Mouse (Mus musculus) CH12.LX (cell line): ENCODE results near the gene Adss. TPM values are rescaled to one million over a fixed set of nuclear protein-coding genes. Genes with fewer than 3 reads are reported as not detected.

ENCODE experiments used
- DNase-seq: peaks from one replicate; pipeline ENCODE4 v3.0.0-alpha.2; 2013; ENCODE audit errors: extremely low read depth
- H3K27ac ChIP-seq: 2 replicates; pipeline ENCODE4 v1.5.1; 2012; ENCODE audit warnings: low read depth, mild to moderate bottlenecking, control low read depth, moderate library complexity; ENCODE audit not compliant: insufficient read depth
- H3K27me3 ChIP-seq: replicated peaks from 2 replicates; pipeline ENCODE3; 2012; ENCODE audit warnings: inconsistent platforms
- H3K36me3 ChIP-seq, 2 experiments: replicated peaks in 1 of 2; 2 replicates each; pipeline versions ENCODE3 to v1.6.1; 2012; ENCODE audit warnings: inconsistent platforms in 1 of 2, low read length in 1 of 2, mild to moderate bottlenecking in 1 of 2, mixed read lengths in 1 of 2, moderate library complexity in 1 of 2; ENCODE audit not compliant: control insufficient read depth in 1 of 2, insufficient read depth in 1 of 2
- H3K4me1 ChIP-seq, 2 experiments: 2 replicates each; pipeline ENCODE4 v1.6.1; 2012; ENCODE audit warnings: inconsistent platforms in 1 of 2, moderate library complexity in 1 of 2; ENCODE audit not compliant: insufficient read depth in 2 of 2, control insufficient read depth in 1 of 2
- H3K4me2 ChIP-seq: 2 replicates; pipeline ENCODE4 v1.6.1; 2012; ENCODE audit warnings: low read depth, mild to moderate bottlenecking, control low read depth; ENCODE audit not compliant: poor library complexity, insufficient read depth, severe bottlenecking
- H3K4me3 ChIP-seq, 3 experiments: fragments of 150-350 bp in 1 of 3; sonication (generic) in 1 of 3; replicated peaks in 1 of 3; 2 replicates each; pipeline versions ENCODE3 to v1.5.1; 2011 to 2012; ENCODE audit warnings: low read depth in 2 of 3, low read length in 2 of 3, mild to moderate bottlenecking in 2 of 3, moderate library complexity in 2 of 3, control low read depth in 1 of 3, improper control_type of control experiment in 1 of 3, inconsistent platforms in 1 of 3, mixed read lengths in 1 of 3; ENCODE audit not compliant: poor library complexity in 1 of 3
- H3K79me2 ChIP-seq: replicated peaks from 2 replicates; pipeline ENCODE4 v1.6.1; 2012; ENCODE audit warnings: mild to moderate bottlenecking, moderate library complexity; ENCODE audit not compliant: control insufficient read depth, poor library complexity, insufficient read depth, severe bottlenecking; ENCODE audit errors: extremely low read depth
- H3K9ac ChIP-seq: 2 replicates; pipeline ENCODE4 v1.6.1; 2012; ENCODE audit warnings: low read depth, mild to moderate bottlenecking, control low read depth, moderate library complexity; ENCODE audit not compliant: insufficient read depth
- H3K9me3 ChIP-seq: replicated peaks from 2 replicates; pipeline ENCODE3; 2012; ENCODE audit warnings: low read length, inconsistent platforms, mixed read lengths
- CHD1 ChIP-seq: IDR thresholded peaks from 2 replicates; pipeline ENCODE4 v1.6.1; 2012; ENCODE audit warnings: low read depth, low read length, improper control_type of control experiment, inconsistent platforms
- ELF1 ChIP-seq: IDR thresholded peaks from 2 replicates; pipeline ENCODE4 v1.6.1; 2014; ENCODE audit warnings: low read depth, mild to moderate bottlenecking, inconsistent platforms, low read length, improper control_type of control experiment
- ETS1 ChIP-seq: conservative IDR thresholded peaks from 2 replicates; pipeline ENCODE4 v1.6.1; 2012; ENCODE audit warnings: low read depth, mild to moderate bottlenecking, inconsistent platforms, low read length, improper control_type of control experiment, moderate library complexity
- GABPA ChIP-seq: IDR thresholded peaks from 2 replicates; pipeline ENCODE4 v1.6.1; 2012; ENCODE audit warnings: low read depth, low read length, improper control_type of control experiment, inconsistent platforms; ENCODE audit not compliant: insufficient replicate concordance
- HCFC1 ChIP-seq: IDR thresholded peaks from 2 replicates; pipeline ENCODE4 v1.6.1; 2012; ENCODE audit warnings: low read depth, mild to moderate bottlenecking, inconsistent platforms, low read length, improper control_type of control experiment
- JUN ChIP-seq: IDR thresholded peaks from 2 replicates; pipeline ENCODE4 v1.6.1; 2011; ENCODE audit warnings: low read depth, mild to moderate bottlenecking, low read length, improper control_type of control experiment, moderate library complexity; ENCODE audit not compliant: insufficient read depth
- KAT2A ChIP-seq: IDR thresholded peaks from 2 replicates; pipeline ENCODE4 v1.6.1; 2012; ENCODE audit warnings: low read length, improper control_type of control experiment, inconsistent platforms; ENCODE audit not compliant: insufficient replicate concordance
- MAFK ChIP-seq: IDR thresholded peaks from 2 replicates; pipeline ENCODE4 v1.6.1; 2011; ENCODE audit warnings: low read length, improper control_type of control experiment; ENCODE audit not compliant: insufficient replicate concordance
- MAX ChIP-seq: IDR thresholded peaks from 2 replicates; pipeline ENCODE4 v1.6.1; 2011; ENCODE audit warnings: low read length, improper control_type of control experiment
- MAZ ChIP-seq: IDR thresholded peaks from 2 replicates; pipeline ENCODE4 v1.6.1; 2012; ENCODE audit warnings: low read depth, mild to moderate bottlenecking, inconsistent platforms, low read length, improper control_type of control experiment, moderate library complexity
- MXI1 ChIP-seq: IDR thresholded peaks from 2 replicates; pipeline ENCODE4 v1.6.1; 2011; ENCODE audit warnings: mild to moderate bottlenecking, low read depth, low read length, improper control_type of control experiment
- MYC ChIP-seq: IDR thresholded peaks from 2 replicates; pipeline ENCODE4 v1.6.1; 2011; ENCODE audit warnings: low read depth, mild to moderate bottlenecking, improper control_type of control experiment, low read length
- NELFE ChIP-seq: IDR thresholded peaks from 2 replicates; pipeline ENCODE4 v1.6.1; 2011; ENCODE audit warnings: low read depth, low read length, improper control_type of control experiment
- PAX5 ChIP-seq: IDR thresholded peaks from 2 replicates; pipeline ENCODE4 v1.6.1; 2012; ENCODE audit warnings: low read length, inconsistent platforms, mixed read lengths
- POLR2AphosphoS2 ChIP-seq: IDR thresholded peaks from 2 replicates; pipeline ENCODE4 v1.6.1; 2011; ENCODE audit warnings: low read depth, low read length, improper control_type of control experiment
- RCOR1 ChIP-seq: conservative IDR thresholded peaks from 2 replicates; pipeline ENCODE4 v1.6.1; 2012; ENCODE audit warnings: low read depth, mild to moderate bottlenecking, inconsistent platforms, low read length, improper control_type of control experiment
- SMC3 ChIP-seq: IDR thresholded peaks from 2 replicates; pipeline ENCODE4 v1.6.1; 2011; ENCODE audit warnings: low read depth, low read length, improper control_type of control experiment
- UBTF ChIP-seq: IDR thresholded peaks from 2 replicates; pipeline ENCODE4 v1.6.1; 2012; ENCODE audit warnings: low read depth, mild to moderate bottlenecking, inconsistent platforms, low read length, improper control_type of control experiment, moderate library complexity
- USF1 ChIP-seq: IDR thresholded peaks from 2 replicates; pipeline ENCODE4 v1.6.1; 2014; ENCODE audit warnings: low read depth, mild to moderate bottlenecking, inconsistent platforms, low read length, improper control_type of control experiment
- USF2 ChIP-seq: conservative IDR thresholded peaks from 2 replicates; pipeline ENCODE4 v1.6.1; 2011; ENCODE audit warnings: low read depth, low read length, improper control_type of control experiment
- ZC3H11A ChIP-seq: IDR thresholded peaks from 2 replicates; pipeline ENCODE4 v1.6.1; 2012; ENCODE audit warnings: low read depth, mild to moderate bottlenecking, inconsistent platforms, low read length, improper control_type of control experiment
- ZKSCAN1 ChIP-seq: IDR thresholded peaks from 2 replicates; pipeline ENCODE4 v1.6.1; 2012; ENCODE audit warnings: low read depth, inconsistent platforms, low read length, improper control_type of control experiment, borderline replicate concordance
- ZNF384 ChIP-seq: IDR thresholded peaks from 2 replicates; pipeline ENCODE4 v1.6.1; 2012; ENCODE audit warnings: low read depth, low read length, improper control_type of control experiment, inconsistent platforms
- dilution Hi-C: fragments of 300-500 bp; cut with MboI; formaldehyde crosslinking; loops from 2 replicates; pipeline ENCODE4 v1.14.3; 2020; ENCODE audit warnings: low sequenced_read_pairs; ENCODE audit not compliant: extremely low pct_unique_long_range_greater_than_20kb, extremely low pct_ligation_motif_present
- in situ Hi-C: fragments of 300-500 bp; cut with MboI; formaldehyde crosslinking; loops from 3 replicates; pipeline ENCODE4 v1.14.3; 2019; ENCODE audit warnings: low sequenced_read_pairs, low pct_ligation_motif_present, low pct_unique_long_range_greater_than_20kb, mixed read lengths
- polyA plus RNA-seq: library from polyadenylated mRNA; unstranded; fragments of >175 nt; gene quantifications from 2 replicates; pipeline ENCODE4 v1.2.1, GENCODE M21; 2012; ENCODE audit warnings: low read depth; ENCODE audit not compliant: insufficient read length
- total RNA-seq, 2 experiments: library from RNA; depleted of rRNA; stranded (reverse); fragments of 300-350 nt in 1 of 2; fragments of >200 nt in 1 of 2; gene quantifications; 2 replicates each; pipeline ENCODE4 v1.2.3; 2012 to 2014

Gene Adss
- total and polyA plus RNA-seq, 3 experiments = 45.2 to 105 (median 95.5) TPM

DNA sequence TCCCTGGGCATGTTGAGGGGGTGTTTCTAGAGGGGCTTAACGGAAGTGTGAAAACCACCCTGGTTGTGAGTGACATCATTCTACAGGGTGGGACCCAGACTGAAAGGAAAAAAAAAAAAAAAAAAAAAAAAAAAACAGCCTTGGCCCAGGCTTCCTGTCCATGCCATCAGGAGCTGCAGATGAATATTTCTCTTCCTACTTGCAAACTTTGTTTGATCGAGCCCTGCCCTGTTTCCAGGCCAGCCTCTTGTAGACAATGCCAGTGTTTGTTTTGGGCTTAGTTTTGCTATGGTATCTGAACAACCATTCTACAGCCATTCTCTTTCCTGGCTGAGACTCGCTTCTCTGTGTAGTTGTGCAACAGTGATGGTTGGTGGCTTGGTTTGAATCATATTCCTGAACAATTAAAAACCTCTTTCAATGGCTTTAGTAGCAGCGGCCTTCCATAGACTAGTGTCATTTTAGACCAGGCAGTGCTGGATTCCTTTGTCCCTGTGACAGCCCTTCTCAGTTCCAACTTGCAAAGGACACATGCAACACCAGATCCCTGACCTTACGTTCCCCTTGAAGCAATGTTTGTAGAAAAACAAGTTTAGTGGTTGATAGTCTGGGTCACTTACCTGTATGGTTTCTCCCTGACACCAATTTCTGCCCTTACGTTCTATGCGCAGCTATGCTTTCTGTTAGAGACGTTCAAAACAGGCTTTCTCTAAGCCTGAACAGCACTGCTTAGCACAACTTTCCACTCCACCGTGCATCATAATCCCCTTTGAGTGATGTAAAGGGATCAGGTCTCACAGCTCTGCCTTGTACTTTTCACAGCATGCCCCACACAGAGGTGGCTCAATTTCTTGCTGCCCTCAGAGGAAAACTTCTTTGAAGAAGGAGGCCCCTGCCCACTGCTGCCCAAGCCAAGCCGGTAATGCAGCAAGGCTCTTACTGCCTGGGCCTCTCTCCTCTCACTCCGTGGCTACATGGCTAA lies 67.0 kb downstream of the Adss start, which contains the start of gene 1700016C15Rik:
Gene 1700016C15Rik, plus strand, starts transcription at position 772 of the 982 bp plus-strand sequence.
- dilution Hi-C loops = no loop called here

DNA sequence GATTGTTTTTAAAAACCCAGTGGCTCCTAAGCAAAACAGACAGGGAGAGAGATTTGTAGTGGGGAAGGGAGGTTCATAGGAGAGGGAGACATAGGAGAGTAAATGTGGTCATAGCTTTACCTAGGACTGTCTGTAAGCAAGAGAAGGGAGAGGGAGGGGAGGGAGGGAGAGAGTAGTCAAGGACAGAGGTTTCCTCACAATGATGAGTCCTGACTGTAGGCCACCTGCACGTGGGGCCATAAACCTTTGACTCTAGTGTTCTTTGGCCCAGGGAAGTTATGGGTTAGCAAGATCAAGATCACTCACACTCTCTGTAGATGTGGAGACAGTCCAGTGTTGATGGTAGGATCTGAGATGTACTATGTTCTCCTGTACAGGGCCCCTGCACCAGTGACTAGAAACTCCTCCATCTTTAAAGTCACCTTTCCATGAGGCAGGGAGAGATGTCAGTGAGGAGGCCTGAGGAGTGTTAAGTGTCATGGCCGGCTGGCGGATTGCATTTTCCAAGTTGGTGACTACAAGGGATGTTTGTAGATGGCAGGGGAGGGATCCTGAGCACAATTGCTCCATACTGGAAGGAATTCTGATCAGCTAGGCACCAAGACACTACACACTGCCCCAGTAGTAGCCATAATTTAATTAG lies 68.3 kb downstream of the Adss start:
- no peaks in the 10 kb centered on the region for H3K79me2 ChIP-seq
- in situ Hi-C loops = no loop called here
- no peak overlapping the region for H3K4me2 ChIP-seq
- DNase-seq = no peak
- TF ChIP-seq NELFE (no peak), CHD1 (no peak), HCFC1 (no peak), SMC3 (no peak), MAFK (no peak), ETS1 (no peak), GABPA (no peak), MAZ (no peak), MAX (no peak), ZKSCAN1 (no peak), ZC3H11A (no peak), MYC (no peak), UBTF (no peak), JUN (no peak), RCOR1 (no peak), POLR2AphosphoS2 (no peak), ELF1 (no peak), ZNF384 (no peak), PAX5 (no peak)
- dilution Hi-C loops = no loop called here
- H3K9me3 ChIP-seq = no peaks in the 10 kb centered on the region
- no peak overlapping the region for H3K27ac ChIP-seq
- no peaks in the 10 kb centered on the region for H3K36me3 ChIP-seq
- no peaks in the 10 kb centered on the region for H3K27me3 ChIP-seq
- H3K4me3 ChIP-seq = no peak overlapping the region
- H3K9ac ChIP-seq = no peak overlapping the region
- no peaks in the 10 kb centered on the region for H3K4me1 ChIP-seq

More for the DNA sequence above, 67.0 kb downstream of the Adss start, which contains the start of gene 1700016C15Rik:
- in situ Hi-C loops = no loop called here
- no peaks in the 10 kb centered on the region for H3K36me3 ChIP-seq
- H3K79me2 ChIP-seq = no peaks in the 10 kb centered on the region
- H3K4me1 ChIP-seq = no peaks in the 10 kb centered on the region
- no peak within 1 kb of the TSS for H3K9ac ChIP-seq
- H3K9me3 ChIP-seq = no peaks in the 10 kb centered on the region
- H3K27ac ChIP-seq = no peak within 1 kb of the TSS
- H3K4me3 ChIP-seq = no peak within 1 kb of the TSS
- no peak for TF ChIP-seq USF2
- TF ChIP-seq USF1 = no peak
- TF ChIP-seq MYC = no peak
- no peak for TF ChIP-seq KAT2A
- no peak for TF ChIP-seq MXI1
- TF ChIP-seq ZNF384 = peak; percentile 35
- no peaks in the 10 kb centered on the region for H3K27me3 ChIP-seq
- no peak for DNase-seq
- H3K4me2 ChIP-seq = no peak within 1 kb of the TSS
